Mouse (Mus musculus): ENCODE data around the gene Camta2.

DNA sequence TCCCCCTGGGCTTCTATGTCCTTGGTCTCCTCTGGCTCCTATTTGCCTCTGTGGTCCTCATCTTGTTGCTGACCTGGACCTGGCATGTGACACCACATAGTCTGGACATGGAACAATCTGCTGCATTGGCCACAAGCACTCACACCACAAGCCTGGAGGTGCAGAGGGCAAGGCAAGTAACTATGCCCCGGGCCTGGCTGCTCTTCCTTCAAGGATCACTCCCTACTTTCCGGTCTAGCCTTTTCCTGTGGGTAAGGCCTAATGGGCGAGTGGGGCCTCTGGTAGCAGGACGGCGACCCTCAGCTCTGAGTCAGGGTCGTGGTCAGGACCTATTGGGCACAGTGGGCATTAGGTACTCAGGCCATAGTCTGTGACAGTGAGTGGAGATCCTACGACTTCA, 46.7 kb downstream of the Camta2 start:
- TF ChIP-seq CTCF (IDR thresholded peaks at IDR 0.05; ENCODE audit: low read depth, low read length) (no peak), GATA1 (IDR thresholded peaks at IDR 0.05; ENCODE audit: borderline replicate concordance, low read length) (no peak), TAL1 (conservative IDR thresholded peaks at IDR 0.05; ENCODE audit: low read depth, low read length) (no peak), GATA2 (IDR thresholded peaks at IDR 0.05; ENCODE audit: borderline replicate concordance, low read depth, low read length) (no peak)
